Mouse (Mus musculus): ENCODE data around the gene Rilpl1. TPM values are rescaled to one million over a fixed set of nuclear protein-coding genes. Genes with fewer than 3 reads are reported as not detected.

Rilpl1 gene
- polyA plus RNA-seq, 1 experiment from 2014 or later, result 14.6 TPM

GRCm38 (mm10) chr5:124541602-124541973, 10.4 kb upstream of the Rilpl1 start:
- Histone ChIP-seq H3K27me3 (replicated peaks) (no peaks in the 10 kb centered on the region), H3K36me3 (peaks cover 34% of the 10 kb centered on the region), H3K4me1 (peaks cover 28% of the 10 kb centered on the region), H3K9me3 (replicated peaks) (no peaks in the 10 kb centered on the region), H3K27ac (replicated peaks) (peak overlapping the region; percentile 83), H3K9ac (replicated peaks) (peak overlapping the region; percentile 72), H3K4me3 (replicated peaks) (peak overlapping the region; percentile 93), H3K4me2 (peak overlapping the region; percentile 83)
- 11% methylated on average over 8 of the region's 8 CpGs for WGBS
- ATAC-seq (ENCODE audit: low FRiP score), result no peak

- WGBS, result under 1% methylated on average over 73 of the region's 89 CpGs
- Histone ChIP-seq H3K27me3 (replicated peaks) (no peaks in the 10 kb centered on the region), H3K9ac (replicated peaks) (peak overlapping the region; percentile 72), H3K9me3 (replicated peaks) (no peaks in the 10 kb centered on the region), H3K4me1 (peaks cover 28% of the 10 kb centered on the region), H3K36me3 (peaks cover 29% of the 10 kb centered on the region), H3K4me3 (replicated peaks) (peak overlapping the region; percentile 93), H3K27ac (replicated peaks) (peak overlapping the region; percentile 83), H3K4me2 (peak overlapping the region; percentile 83)
- peak; percentile 67 for ATAC-seq (ENCODE audit: low FRiP score)
These were observed 9.9 kb upstream of the Rilpl1 start for GRCm38 (mm10) chr5:124540905-124541601.

- Histone ChIP-seq H3K9ac (replicated peaks) (peak within 1 kb of the TSS; percentile 72), H3K4me1 (peaks cover 28% of the 10 kb centered on the region), H3K36me3 (peaks cover 22% of the 10 kb centered on the region), H3K4me3 (replicated peaks) (peak within 1 kb of the TSS; percentile 93), H3K27ac (replicated peaks) (peak within 1 kb of the TSS; percentile 83), H3K27me3 (replicated peaks) (no peaks in the 10 kb centered on the region), H3K4me2 (peak within 1 kb of the TSS; percentile 83), H3K9me3 (replicated peaks) (no peaks in the 10 kb centered on the region)
- whole genome bisulfite sequencing, result under 1% methylated on average over 30 of the region's 35 CpGs
- peak; percentile 96 for ATAC-seq (ENCODE audit: low FRiP score)
These were observed 9.2 kb upstream of the Rilpl1 start, which contains the start of gene Tmed2 for GRCm38 (mm10) chr5:124540383-124540786. TSS of gene Tmed2 (plus strand) at chr5:124540695.

GRCm38 (mm10) chr5:124539905-124540304, 8.7 kb upstream of the Rilpl1 start:
- ATAC-seq (ENCODE audit: low FRiP score), result no peak; the same call in 1 of the 2 replicates
- 76% methylated on average over 4 of the region's 4 CpGs for WGBS
- Histone ChIP-seq H3K9me3 (replicated peaks) (no peaks in the 10 kb centered on the region), H3K27me3 (replicated peaks) (no peaks in the 10 kb centered on the region), H3K4me3 (replicated peaks) (peak overlapping the region; percentile 93), H3K9ac (replicated peaks) (no peak overlapping the region), H3K4me2 (peak overlapping the region; percentile 50), H3K27ac (replicated peaks) (peak overlapping the region; percentile 83), H3K36me3 (peaks cover 18% of the 10 kb centered on the region), H3K4me1 (peaks cover 28% of the 10 kb centered on the region)

GRCm38 (mm10) chr5:124538813-124539792, 7.9 kb upstream of the Rilpl1 start:
- Histone ChIP-seq H3K27me3 (replicated peaks) (no peaks in the 10 kb centered on the region), H3K4me1 (peaks cover 26% of the 10 kb centered on the region), H3K27ac (replicated peaks) (no peak overlapping the region), H3K9me3 (replicated peaks) (no peaks in the 10 kb centered on the region), H3K4me3 (replicated peaks) (no peak overlapping the region), H3K4me2 (no peak overlapping the region), H3K9ac (replicated peaks) (no peak overlapping the region), H3K36me3 (peaks cover 10% of the 10 kb centered on the region)
- ATAC-seq (ENCODE audit: low FRiP score), result no peak
- 83% methylated on average over 16 of the region's 16 CpGs for WGBS

GRCm38 (mm10) chr5:124536776-124537175, 5.6 kb upstream of the Rilpl1 start:
- Histone ChIP-seq H3K4me2 (peak overlapping the region; percentile 46), H3K27ac (replicated peaks) (no peak overlapping the region), H3K36me3 (no peaks in the 10 kb centered on the region), H3K9me3 (replicated peaks) (no peaks in the 10 kb centered on the region), H3K4me3 (replicated peaks) (0 out of 2 replicates have a peak overlapping the region, but pooled peaks have one; percentile 6), H3K4me1 (peaks cover 15% of the 10 kb centered on the region), H3K27me3 (replicated peaks) (no peaks in the 10 kb centered on the region), H3K9ac (replicated peaks) (no peak overlapping the region)
- ATAC-seq (ENCODE audit: low FRiP score), result no peak
- 6% methylated on average over 16 of the region's 17 CpGs for whole genome bisulfite sequencing

- Histone ChIP-seq H3K4me3 (replicated peaks) (no peak overlapping the region), H3K36me3 (no peaks in the 10 kb centered on the region), H3K27me3 (replicated peaks) (no peaks in the 10 kb centered on the region), H3K4me1 (peaks cover 19% of the 10 kb centered on the region), H3K9me3 (replicated peaks) (no peaks in the 10 kb centered on the region), H3K9ac (replicated peaks) (no peak overlapping the region), H3K27ac (replicated peaks) (no peak overlapping the region), H3K4me2 (no peak overlapping the region)
- ATAC-seq (ENCODE audit: low FRiP score), result no peak
- 74% methylated on average over 5 of the region's 5 CpGs for WGBS
These were observed 3.8 kb upstream of the Rilpl1 start for GRCm38 (mm10) chr5:124535016-124535415.

GRCm38 (mm10) chr5:124532451-124532850, 1.3 kb upstream of the Rilpl1 start:
- Histone ChIP-seq H3K9me3 (replicated peaks) (no peaks in the 10 kb centered on the region), H3K4me3 (replicated peaks) (no peak overlapping the region), H3K27ac (replicated peaks) (no peak overlapping the region), H3K4me1 (peaks cover 40% of the 10 kb centered on the region), H3K27me3 (replicated peaks) (no peaks in the 10 kb centered on the region), H3K9ac (replicated peaks) (no peak overlapping the region), H3K4me2 (no peak overlapping the region), H3K36me3 (no peaks in the 10 kb centered on the region)
- 43% methylated on average over 7 of the region's 7 CpGs for WGBS
- ATAC-seq (ENCODE audit: low FRiP score), result no peak

- peak overlapping the region; percentile 84 for H3K4me2 ChIP-seq
- peak; percentile 40 for ATAC-seq (ENCODE audit: low FRiP score)
- peaks cover 36% of the 10 kb centered on the region for H3K4me1 ChIP-seq
- peak overlapping the region; percentile 84 for H3K4me3 ChIP-seq (replicated peaks)
- H3K9me3 ChIP-seq (replicated peaks), result no peaks in the 10 kb centered on the region
- H3K9ac ChIP-seq (replicated peaks), result peak overlapping the region; percentile 73
- peak overlapping the region; percentile 87 for H3K27ac ChIP-seq (replicated peaks)
- H3K27me3 ChIP-seq (replicated peaks), result no peaks in the 10 kb centered on the region
- WGBS, result 13% methylated on average over 14 of the region's 14 CpGs
- no peaks in the 10 kb centered on the region for H3K36me3 ChIP-seq
These were observed 366 bp upstream of the Rilpl1 start for GRCm38 (mm10) chr5:124531583-124531930.

GRCm38 (mm10) chr5:124529697-124530096, 1.5 kb downstream of the Rilpl1 start:
- no peaks in the 10 kb centered on the region for H3K27me3 ChIP-seq (replicated peaks)
- peak overlapping the region; percentile 73; the same call in 1 of the 2 replicates for H3K9ac ChIP-seq (replicated peaks)
- H3K9me3 ChIP-seq (replicated peaks), result no peaks in the 10 kb centered on the region
- 59% methylated on average over 8 of the region's 8 CpGs for WGBS
- no peaks in the 10 kb centered on the region for H3K36me3 ChIP-seq
- H3K4me1 ChIP-seq, result peaks cover 36% of the 10 kb centered on the region
- H3K4me3 ChIP-seq (replicated peaks), result peak overlapping the region; percentile 84
- H3K4me2 ChIP-seq, result peak overlapping the region; percentile 84
- ATAC-seq (ENCODE audit: low FRiP score), result no peak
- no peak overlapping the region for H3K27ac ChIP-seq (replicated peaks)

GRCm38 (mm10) chr5:124529191-124529651, 2.0 kb downstream of the Rilpl1 start:
- Histone ChIP-seq H3K27me3 (replicated peaks) (no peaks in the 10 kb centered on the region), H3K9ac (replicated peaks) (peak overlapping the region; percentile 45), H3K9me3 (replicated peaks) (no peaks in the 10 kb centered on the region), H3K36me3 (no peaks in the 10 kb centered on the region), H3K4me3 (replicated peaks) (peak overlapping the region; percentile 84), H3K4me2 (peak overlapping the region; percentile 84), H3K4me1 (peaks cover 36% of the 10 kb centered on the region), H3K27ac (replicated peaks) (peak overlapping the region; percentile 34; the same call in 1 of the 2 replicates)
- ATAC-seq (ENCODE audit: low FRiP score), result no peak
- WGBS, result 32% methylated on average over 8 of the region's 8 CpGs
